Mouse (Mus musculus) mature B cell (primary cell): Measurements from ENCODE around the gene Micu2.
"Not testable (repeated sequence)": the region's sequence is repeated elsewhere in the genome, so short reads cannot be mapped to it uniquely, and the experiment has no call there.

Experiments used
- in situ Hi-C: fragments of 300-500 bp; cut with MboI; formaldehyde crosslinking; loops from 2 replicates; pipeline ENCODE4 v1.14.3; 2019

Gene Micu2

DNA sequence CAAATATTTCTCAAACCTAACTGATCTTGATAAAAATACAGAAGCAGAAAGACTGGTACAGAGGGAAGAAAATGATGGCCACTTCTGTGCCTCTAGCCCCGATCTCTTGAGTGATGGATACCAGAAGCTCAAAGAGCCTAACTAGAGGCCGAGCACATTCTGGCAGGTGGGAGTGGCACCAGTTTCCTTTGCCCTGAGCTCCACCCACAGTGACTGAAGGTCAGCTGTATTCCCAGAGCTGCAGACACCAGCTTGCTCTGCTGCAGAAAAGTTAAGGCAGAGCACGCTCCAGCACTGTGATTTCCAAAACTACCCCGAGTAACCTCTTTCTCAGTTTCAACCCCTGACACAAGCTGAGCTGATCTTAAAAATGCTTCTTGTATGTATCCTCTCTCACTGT lies 37.2 kb downstream of the Micu2 start:
- in situ Hi-C loops, result no loop called here

- in situ Hi-C loops, result no loop called here
Observed at GRCm38 (mm10) chr14:57951089-57951488, 48.0 kb downstream of the Micu2 start.

DNA sequence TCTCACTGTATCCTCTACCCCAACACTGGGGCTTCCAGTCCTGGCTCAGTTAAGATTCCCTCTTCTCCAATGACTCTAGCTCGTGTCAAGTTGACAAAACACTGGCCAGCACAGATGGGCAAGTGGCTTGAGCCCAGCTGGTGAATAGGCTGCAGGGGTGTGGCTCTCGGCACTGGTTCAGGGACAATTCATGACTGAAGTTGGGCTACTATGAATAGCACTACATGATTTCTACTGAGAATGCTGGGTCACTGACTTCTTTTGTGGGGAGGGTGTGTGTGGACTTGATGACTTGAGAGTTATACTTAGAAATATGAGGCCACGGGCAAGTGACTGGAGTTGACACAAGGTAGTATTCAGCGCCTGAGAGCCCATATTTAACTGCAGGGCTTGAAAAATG lies 53.2 kb downstream of the Micu2 start:
- in situ Hi-C loops, result no loop called here

GRCm38 (mm10) chr14:57937297-57937696 lies 61.8 kb downstream of the Micu2 start:
- in situ Hi-C loops, result no loop called here

DNA sequence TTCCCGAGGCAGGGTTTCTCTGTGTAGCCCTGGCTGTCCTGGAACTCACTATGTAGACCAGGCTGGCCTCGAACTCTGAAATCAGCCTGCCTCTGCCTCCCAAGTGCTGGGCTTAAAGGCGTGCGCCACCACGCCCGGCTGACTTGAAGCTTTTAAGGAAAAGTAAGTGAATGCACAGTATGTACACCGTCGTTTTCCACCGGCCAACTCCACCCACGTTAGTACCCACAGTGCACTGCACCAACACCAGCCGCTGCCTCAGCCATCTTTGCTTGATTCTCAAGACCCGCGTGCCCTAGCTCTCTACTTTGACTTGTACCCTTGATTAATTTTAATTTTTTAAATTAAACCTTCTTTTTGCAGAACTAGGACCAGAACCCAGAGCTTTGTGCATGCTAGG lies 64.4 kb downstream of the Micu2 start:
- in situ Hi-C loops, result no loop called here

DNA sequence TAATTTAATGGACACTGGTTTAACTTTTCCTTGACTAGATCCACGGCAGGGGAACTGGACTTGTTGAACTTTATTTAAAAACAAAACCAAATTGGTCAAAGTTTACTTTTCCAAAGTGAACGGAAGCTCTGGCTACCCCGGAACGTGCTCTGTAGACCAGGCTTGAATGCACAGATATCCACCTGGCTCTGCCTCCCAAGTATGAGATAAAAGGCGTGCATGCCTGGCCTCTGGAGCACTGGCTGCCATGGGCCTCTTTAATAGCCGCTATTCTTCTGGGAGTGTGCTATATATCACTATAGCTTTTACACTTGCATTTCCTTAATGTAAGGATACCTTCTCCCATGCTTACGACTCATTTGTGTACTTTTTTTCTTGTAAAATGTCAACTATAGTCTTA lies 65.5 kb downstream of the Micu2 start:
- in situ Hi-C loops, result no loop called here

DNA sequence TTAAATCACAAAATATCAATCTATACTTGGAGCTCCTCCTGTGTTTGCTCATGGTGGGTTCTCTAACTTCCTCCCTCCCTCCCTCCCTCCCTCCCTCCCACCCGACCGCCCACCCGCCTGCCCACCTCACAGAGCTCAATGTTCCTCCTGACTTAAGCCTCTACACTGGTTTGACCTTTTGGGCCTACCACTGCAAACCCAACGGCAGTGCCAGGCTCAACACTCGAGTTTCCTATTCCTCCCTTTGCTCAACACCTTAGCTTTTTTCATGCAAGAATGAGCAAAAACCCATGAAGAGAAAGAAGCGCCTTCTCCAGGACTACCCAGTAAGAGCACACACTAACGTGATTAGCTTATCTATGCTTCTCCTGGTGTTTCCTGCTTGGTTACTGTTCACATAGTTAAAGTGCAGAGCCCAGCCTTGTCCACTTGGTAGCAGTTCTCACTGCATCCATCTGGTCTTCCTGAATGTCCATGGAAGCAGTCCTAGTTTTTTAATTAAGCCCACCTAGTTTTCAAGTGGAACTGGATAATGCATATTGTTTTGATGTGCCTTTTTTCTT lies 66.1 kb downstream of the Micu2 start:
- in situ Hi-C loops, result no loop called here

GRCm38 (mm10) chr14:57921428-57922131 lies 77.5 kb downstream of the Micu2 start:
- in situ Hi-C loops, result no loop called here

- in situ Hi-C loops, result no loop called here
Observed at GRCm38 (mm10) chr14:57920568-57921310, 78.3 kb downstream of the Micu2 start.

GRCm38 (mm10) chr14:57919148-57919875 lies 79.8 kb downstream of the Micu2 start:
- in situ Hi-C loops, result loop anchor here (10.0 kb wide), 1 partner anchor 235 kb away; no protein-coding TSS in a partner anchor

DNA sequence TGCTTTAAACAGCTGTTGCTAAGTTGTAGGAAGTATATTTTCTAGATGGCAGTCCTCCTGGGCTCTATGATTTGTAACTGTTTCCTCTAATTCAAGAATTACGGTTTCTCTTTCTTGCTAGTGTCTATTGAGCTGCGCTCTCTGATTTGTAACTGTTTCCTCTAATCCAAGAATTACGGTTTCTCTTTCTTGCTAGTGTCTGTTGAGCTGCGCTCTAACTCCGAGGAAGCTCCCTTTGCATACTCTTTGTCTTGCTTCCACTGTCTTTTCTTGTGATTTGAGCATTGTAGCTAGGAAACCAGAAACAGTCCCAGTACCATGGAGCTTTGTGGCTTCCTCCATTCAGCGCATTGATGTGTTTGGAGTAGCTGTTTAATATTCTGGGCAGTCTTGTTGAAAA lies 83.7 kb downstream of the Micu2 start:
- in situ Hi-C loops, result loop anchor here (10.0 kb wide), 1 partner anchor 231 kb away; no protein-coding TSS in a partner anchor

GRCm38 (mm10) chr14:57912211-57913007 lies 86.7 kb downstream of the Micu2 start:
- in situ Hi-C loops, result loop anchor here (10.0 kb wide), 1 partner anchor 228 kb away; no protein-coding TSS in a partner anchor

- in situ Hi-C loops, result loop anchor here (10.0 kb wide), 1 partner anchor 227 kb away; no protein-coding TSS in a partner anchor
Observed at GRCm38 (mm10) chr14:57911787-57912186, 87.3 kb downstream of the Micu2 start.

- in situ Hi-C loops, result loop anchor here (10.0 kb wide), 1 partner anchor 227 kb away; no protein-coding TSS in a partner anchor
Observed at GRCm38 (mm10) chr14:57911316-57911715, 87.7 kb downstream of the Micu2 start.

DNA sequence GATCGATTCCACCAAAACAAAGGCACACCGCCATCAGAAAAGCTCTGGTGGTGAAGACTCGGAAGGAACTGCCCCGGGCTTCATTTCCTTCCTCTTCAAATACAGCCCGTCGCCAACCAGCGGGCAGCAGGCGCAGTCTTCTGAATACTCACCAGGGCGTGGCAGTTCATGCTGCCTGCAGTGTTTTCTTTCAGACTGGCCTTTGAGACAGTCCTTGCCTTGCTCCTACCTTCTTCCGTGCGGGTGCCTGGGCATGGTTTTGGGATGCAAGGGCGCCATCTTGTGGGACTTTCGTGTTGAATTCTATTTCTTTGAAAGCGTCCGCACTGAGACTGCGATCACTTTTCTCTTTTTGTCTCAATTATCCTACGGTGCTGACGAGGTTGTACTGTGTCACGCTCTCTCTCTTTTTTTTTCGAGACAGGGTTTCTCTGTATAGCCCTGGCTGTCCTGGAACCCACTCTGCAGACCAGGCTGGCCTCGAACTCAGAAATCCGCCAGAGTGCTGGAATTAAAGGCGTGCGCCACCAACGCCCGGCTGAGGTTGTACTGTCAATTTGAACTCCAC lies 88.5 kb downstream of the Micu2 start:
- in situ Hi-C loops, result loop anchor here (10.0 kb wide), 1 partner anchor 226 kb away; no protein-coding TSS in a partner anchor

DNA sequence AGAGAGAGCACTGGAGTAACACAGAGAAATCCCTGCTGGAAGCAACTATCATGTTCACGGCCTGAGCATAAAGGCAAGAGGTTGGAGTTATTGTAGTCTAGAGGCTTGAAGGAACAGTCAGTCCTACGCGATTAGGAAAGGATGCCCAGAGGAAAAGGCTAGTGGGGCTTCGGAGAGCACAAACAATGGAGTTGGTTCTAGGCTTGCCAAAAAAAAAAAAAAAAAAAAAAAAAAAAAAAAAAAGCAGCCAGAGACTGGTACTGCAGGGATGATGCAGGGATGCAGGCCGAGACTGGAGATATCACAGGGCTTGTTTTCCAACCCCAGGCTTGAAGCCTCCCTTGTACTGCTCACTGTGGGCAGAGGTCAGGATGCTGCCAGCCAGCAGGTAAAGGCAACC lies 89.8 kb downstream of the Micu2 start:
- in situ Hi-C loops, result no loop called here

DNA sequence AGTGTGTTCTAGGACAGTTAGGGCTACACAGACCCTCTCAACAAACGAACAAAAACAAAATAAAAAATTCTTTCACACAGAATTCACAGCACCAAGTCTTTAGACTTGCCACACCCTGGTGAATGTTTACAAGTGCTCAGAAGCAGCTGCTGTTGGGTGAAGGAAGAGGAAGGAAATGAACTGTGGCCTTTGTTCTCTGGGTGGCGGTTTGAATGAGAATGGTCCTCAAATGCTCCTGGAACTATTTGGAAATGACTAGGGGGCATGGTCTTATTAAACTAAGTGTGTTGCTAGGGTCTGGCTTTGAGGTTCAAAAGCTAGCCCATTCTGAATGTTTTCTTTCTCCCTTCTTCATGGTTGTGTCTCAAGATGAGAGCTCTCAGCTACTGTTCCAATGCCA lies 90.6 kb downstream of the Micu2 start:
- in situ Hi-C loops, result no loop called here

DNA sequence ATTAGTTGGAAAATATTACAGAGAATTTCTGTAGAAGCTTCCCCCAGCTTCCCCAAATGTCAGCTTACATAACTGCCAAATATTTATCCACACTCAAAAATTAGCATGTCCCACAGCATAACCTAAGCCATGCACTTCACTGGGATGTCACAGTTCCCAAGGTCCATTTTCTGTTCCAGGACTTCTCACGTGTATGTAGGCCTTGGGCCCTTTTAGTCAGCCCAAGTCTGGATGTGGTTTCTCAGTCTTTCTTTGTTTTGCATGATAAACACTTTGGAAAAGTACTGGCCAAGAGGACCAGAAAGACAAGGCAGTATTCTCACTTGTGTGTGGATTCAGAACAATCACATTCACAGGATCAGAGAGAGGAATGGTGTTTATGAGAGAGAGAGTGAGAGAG lies 97.1 kb downstream of the Micu2 start:
- in situ Hi-C loops, result no loop called here

DNA sequence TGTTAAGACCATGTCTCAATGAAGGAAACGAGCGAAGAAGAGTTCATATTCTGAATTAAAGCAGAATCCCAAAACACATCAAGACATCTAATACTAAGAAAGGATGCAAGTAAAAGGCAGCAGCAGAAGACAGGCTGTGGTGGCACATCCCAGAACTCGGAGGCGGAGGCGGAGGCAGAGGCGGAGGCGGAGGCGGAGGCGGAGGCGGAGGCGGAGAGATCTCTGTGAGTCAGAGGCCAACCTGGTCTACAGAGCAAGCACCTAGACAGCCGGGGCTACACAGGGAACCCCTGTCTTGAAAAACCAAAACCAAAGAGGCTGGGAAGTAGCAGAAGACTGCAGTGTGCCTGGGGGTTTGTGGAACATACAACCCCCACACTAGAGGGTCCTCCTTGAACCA lies 102.2 kb downstream of the Micu2 start:
- in situ Hi-C loops, result no loop called here

GRCm38 (mm10) chr14:57896088-57896871 lies 102.8 kb downstream of the Micu2 start:
- in situ Hi-C loops, result not testable (repeated sequence)
